In the genomic region with DNA sequence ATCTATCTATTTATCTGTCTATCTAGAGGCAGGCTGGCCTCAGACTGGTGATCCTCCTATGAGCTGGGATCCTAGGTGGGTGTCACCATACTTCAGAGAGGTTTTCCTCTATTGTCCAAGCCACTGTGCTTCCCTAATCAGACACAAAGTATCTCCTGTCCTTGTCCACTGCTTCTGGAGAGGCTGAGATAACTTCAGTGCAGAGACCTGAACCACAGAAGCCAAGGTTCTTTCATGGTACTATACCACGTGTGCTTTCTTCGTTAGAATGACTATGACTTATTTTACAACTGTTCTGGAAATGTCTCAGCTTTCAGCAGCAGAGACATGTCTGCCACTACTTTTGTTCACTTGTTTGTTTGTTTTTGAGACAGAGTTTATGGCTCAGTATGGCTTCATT, we compare ENCODE assay signal across 20 mouse cellular contexts.
"Had no signal": no experiment of that assay in that cellular context is flagged by ENCODE, and none has a peak within 500 bp of the region (broad histone marks: within the 10 kb centered on the region; RNA-seq: fewer than 3 reads in every experiment).

No protein-coding gene starts in this region.

- H3K9me3 ChIP-seq: limb, embryonic 15.5 days; midbrain, embryonic 12.5 days; midbrain, embryonic 15.5 days; neural tube, embryonic 12.5 days; neural tube, embryonic 15.5 days; stomach, embryonic 15.5 days had no signal

- H3K27me3 ChIP-seq: limb, embryonic 12.5 days; limb, embryonic 15.5 days; midbrain, embryonic 12.5 days; midbrain, embryonic 15.5 days; neural tube, embryonic 12.5 days; neural tube, embryonic 15.5 days; stomach, embryonic 15.5 days had no signal

- H3K27ac ChIP-seq: kidney, postnatal 0 days; layer of hippocampus, adult 2 months; limb, embryonic 12.5 days; limb, embryonic 15.5 days; midbrain, embryonic 12.5 days; midbrain, embryonic 15.5 days; neural tube, embryonic 12.5 days; neural tube, embryonic 15.5 days; stomach, embryonic 15.5 days had no signal

- H3K9ac ChIP-seq: limb, embryonic 12.5 days; limb, embryonic 15.5 days; lung, embryonic 14.5 days; midbrain, embryonic 12.5 days; midbrain, embryonic 15.5 days; neural tube, embryonic 12.5 days; neural tube, embryonic 15.5 days; stomach, embryonic 15.5 days had no signal

- H3K4me3 ChIP-seq: layer of hippocampus, adult 2 months; limb, embryonic 12.5 days; limb, embryonic 15.5 days; midbrain, embryonic 12.5 days; midbrain, embryonic 15.5 days; neural tube, embryonic 12.5 days; neural tube, embryonic 15.5 days; stomach, embryonic 15.5 days had no signal

- DNase-seq: layer of hippocampus, adult 9-11 months; layer of hippocampus, postnatal 36 days; left cerebral cortex, postnatal 4 days; lung, embryonic 14.5 days; lung, postnatal 36 days; right cerebral cortex, postnatal 25 days; spleen, adult 18-20 months; thymus, adult 18-20 months; thymus, postnatal 36 days had no signal

- H3K4me2 ChIP-seq: limb, embryonic 12.5 days; limb, embryonic 15.5 days; lung, embryonic 14.5 days; midbrain, embryonic 12.5 days; midbrain, embryonic 15.5 days; neural tube, embryonic 12.5 days; neural tube, embryonic 15.5 days; stomach, embryonic 15.5 days had no signal

- ATAC-seq: intestine, postnatal 0 days; lung, postnatal 0 days; midbrain, embryonic 15.5 days had no signal

- H3K36me3 ChIP-seq: limb, embryonic 12.5 days; limb, embryonic 15.5 days; midbrain, embryonic 12.5 days; midbrain, embryonic 15.5 days; neural tube, embryonic 12.5 days; neural tube, embryonic 15.5 days; stomach, embryonic 15.5 days had no signal

- H3K4me1 ChIP-seq: stomach, embryonic 15.5 days had no signal
